Mouse (Mus musculus): ENCODE results near the gene Cd3g. TPM values are rescaled to one million over a fixed set of nuclear protein-coding genes. Genes with fewer than 3 reads are reported as not detected.

Gene Cd3g
- polyA plus RNA-seq, 1 experiment from 2014 or later = 0.58 TPM

DNA sequence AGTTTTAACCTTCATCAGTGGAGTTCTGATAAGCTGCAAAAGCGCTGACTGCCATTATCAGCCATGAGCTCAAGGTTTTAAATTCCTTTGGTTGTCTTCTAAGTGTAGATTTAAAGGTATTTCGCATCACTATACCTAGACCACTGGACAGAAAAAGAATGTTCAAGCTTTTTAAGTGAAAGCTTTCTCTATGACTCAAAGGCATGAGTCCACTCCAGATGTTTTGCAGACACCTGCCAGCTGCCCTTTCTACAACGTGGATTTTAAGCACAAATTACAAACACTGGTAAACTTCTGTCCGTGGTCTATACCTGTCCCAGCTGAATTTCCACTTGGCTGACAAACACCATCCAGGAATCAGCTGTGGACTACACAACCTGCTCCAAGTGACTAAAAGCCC is 14.7 kb upstream of the Cd3g start:
- Histone ChIP-seq H3K4me2 (ENCODE audit: low read depth, low read length) (no peak overlapping the region), H3K27ac (ENCODE audit: low read length) (no peak overlapping the region), H3K36me3 (ENCODE audit: control insufficient read depth, insufficient read depth) (no peaks in the 10 kb centered on the region), H3K4me1 (ENCODE audit: control insufficient read depth, low read depth, low read length) (no peaks in the 10 kb centered on the region), H3K9me3 (replicated peaks; ENCODE audit: control insufficient read depth, low read length) (no peaks in the 10 kb centered on the region; the same call in 1 of the 2 replicates), H3K4me3 (ENCODE audit: low read depth, low read length) (no peak overlapping the region), H3K9ac (ENCODE audit: low read depth, low read length) (no peak overlapping the region), H3K27me3 (ENCODE audit: control insufficient read depth, insufficient read depth, low read depth, low read length) (no peaks in the 10 kb centered on the region)
- WGBS (ENCODE audit: insufficient replicate concordance) = 55% methylated on average over 4 of the region's 4 CpGs
- ATAC-seq (ENCODE audit: low read depth) = no peak

DNA sequence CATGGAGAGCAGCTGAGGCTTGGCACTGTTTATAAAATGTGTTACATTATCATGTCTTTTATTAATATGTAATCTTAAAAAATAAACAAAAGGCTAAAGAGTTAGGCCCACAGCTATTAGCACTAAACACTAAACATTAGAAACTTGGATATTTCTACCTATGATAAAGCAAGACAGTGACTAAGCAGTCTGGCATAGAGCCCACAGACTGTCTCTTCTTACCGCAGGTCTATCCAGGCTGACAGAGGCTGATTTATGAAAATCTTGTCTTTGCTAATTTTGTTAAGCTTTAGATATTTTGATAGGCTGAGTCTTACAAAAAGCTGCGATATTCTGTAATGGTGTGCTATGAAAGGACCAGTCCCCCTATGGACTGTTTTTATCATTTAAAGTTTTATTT is 13.0 kb upstream of the Cd3g start:
- H3K9me3 ChIP-seq (replicated peaks; ENCODE audit: control insufficient read depth, low read length) = no peaks in the 10 kb centered on the region; the same call in 1 of the 2 replicates
- no peak overlapping the region for H3K27ac ChIP-seq (ENCODE audit: low read length)
- ATAC-seq (ENCODE audit: low read depth) = no peak
- no peak overlapping the region for H3K4me2 ChIP-seq (ENCODE audit: low read depth, low read length)
- WGBS (ENCODE audit: insufficient replicate concordance) = 65% methylated on average over 2 of the region's 2 CpGs
- H3K36me3 ChIP-seq (ENCODE audit: control insufficient read depth, insufficient read depth) = no peaks in the 10 kb centered on the region
- H3K9ac ChIP-seq (ENCODE audit: low read depth, low read length) = no peak overlapping the region
- H3K4me3 ChIP-seq (ENCODE audit: low read depth, low read length) = no peak overlapping the region
- H3K4me1 ChIP-seq (ENCODE audit: control insufficient read depth, low read depth, low read length) = no peaks in the 10 kb centered on the region
- no peaks in the 10 kb centered on the region for H3K27me3 ChIP-seq (ENCODE audit: control insufficient read depth, insufficient read depth, low read depth, low read length)

DNA sequence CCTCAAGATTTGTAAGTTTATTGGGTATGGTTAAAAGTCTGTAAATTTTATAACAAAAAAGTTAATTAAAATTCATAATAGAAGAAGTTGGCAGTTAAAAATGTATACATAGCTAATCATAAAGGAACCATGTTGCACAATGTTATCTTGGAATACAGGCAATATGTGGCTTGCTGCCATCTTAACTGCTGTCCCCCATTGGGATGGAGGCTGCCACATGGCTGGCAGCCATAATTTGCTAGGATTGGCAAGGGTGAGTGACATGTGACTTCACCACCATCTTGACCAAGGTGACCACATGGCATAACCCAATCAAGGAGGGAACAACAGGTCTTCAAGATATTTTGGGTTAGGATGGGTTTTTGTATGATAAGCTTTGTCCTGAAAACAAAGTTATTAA is 12.0 kb upstream of the Cd3g start:
- H3K27me3 ChIP-seq (ENCODE audit: control insufficient read depth, insufficient read depth, low read depth, low read length) = no peaks in the 10 kb centered on the region
- no peak overlapping the region for H3K9ac ChIP-seq (ENCODE audit: low read depth, low read length)
- H3K4me2 ChIP-seq (ENCODE audit: low read depth, low read length) = no peak overlapping the region
- no peaks in the 10 kb centered on the region for H3K4me1 ChIP-seq (ENCODE audit: control insufficient read depth, low read depth, low read length)
- H3K9me3 ChIP-seq (replicated peaks; ENCODE audit: control insufficient read depth, low read length) = no peaks in the 10 kb centered on the region; the same call in 1 of the 2 replicates
- ATAC-seq (ENCODE audit: low read depth) = no peak
- H3K36me3 ChIP-seq (ENCODE audit: control insufficient read depth, insufficient read depth) = no peaks in the 10 kb centered on the region
- H3K4me3 ChIP-seq (ENCODE audit: low read depth, low read length) = no peak overlapping the region
- no peak overlapping the region for H3K27ac ChIP-seq (ENCODE audit: low read length)

DNA sequence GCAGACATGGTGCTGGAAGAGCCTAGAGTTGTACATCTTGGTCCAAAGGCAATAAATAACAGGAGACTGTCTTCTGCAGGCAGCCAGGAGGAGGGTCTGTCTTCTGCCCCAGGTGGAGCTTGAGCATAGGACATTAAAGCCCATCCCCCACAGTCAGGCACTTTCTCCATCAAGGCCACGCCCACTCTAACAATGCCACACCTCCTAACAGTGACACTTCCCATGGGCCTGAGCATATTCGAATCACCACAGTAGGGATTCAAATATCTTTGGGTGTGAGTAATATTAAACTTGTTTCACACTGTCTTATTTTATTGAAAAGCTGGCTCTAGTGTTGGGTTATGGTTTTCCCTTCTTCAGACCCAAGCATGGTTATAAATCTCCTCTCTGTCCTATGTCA is 11.6 kb upstream of the Cd3g start:
- Histone ChIP-seq H3K27ac (ENCODE audit: low read length) (no peak overlapping the region), H3K4me3 (ENCODE audit: low read depth, low read length) (no peak overlapping the region), H3K4me2 (ENCODE audit: low read depth, low read length) (no peak overlapping the region), H3K9me3 (replicated peaks; ENCODE audit: control insufficient read depth, low read length) (no peaks in the 10 kb centered on the region; the same call in 1 of the 2 replicates), H3K36me3 (ENCODE audit: control insufficient read depth, insufficient read depth) (no peaks in the 10 kb centered on the region), H3K27me3 (ENCODE audit: control insufficient read depth, insufficient read depth, low read depth, low read length) (no peaks in the 10 kb centered on the region), H3K9ac (ENCODE audit: low read depth, low read length) (no peak overlapping the region), H3K4me1 (ENCODE audit: control insufficient read depth, low read depth, low read length) (no peaks in the 10 kb centered on the region)
- WGBS (ENCODE audit: insufficient replicate concordance) = 59% methylated on average over 2 of the region's 2 CpGs
- no peak for ATAC-seq (ENCODE audit: low read depth)

DNA sequence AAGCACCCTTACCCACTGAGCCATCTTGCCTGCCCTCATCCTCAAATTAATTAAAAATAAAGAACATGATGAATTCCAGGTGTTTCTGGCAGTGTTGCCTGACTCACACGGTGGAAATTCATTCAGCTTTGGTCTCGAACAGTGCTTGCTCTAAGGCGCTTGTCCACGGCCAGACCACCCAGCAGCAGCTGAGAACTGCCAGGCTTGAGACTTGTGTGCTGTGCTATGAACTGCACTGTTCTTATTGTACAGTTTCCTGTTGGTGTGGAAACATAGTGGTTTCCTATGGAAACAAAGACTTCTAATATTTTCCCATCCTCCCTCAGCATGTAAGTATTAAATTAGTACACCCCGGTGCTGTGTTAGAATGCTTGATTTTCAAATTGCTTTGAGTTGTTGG is 6.7 kb upstream of the Cd3g start:
- Histone ChIP-seq H3K4me3 (ENCODE audit: low read depth, low read length) (no peak overlapping the region), H3K4me1 (ENCODE audit: control insufficient read depth, low read depth, low read length) (no peaks in the 10 kb centered on the region), H3K9ac (ENCODE audit: low read depth, low read length) (no peak overlapping the region), H3K9me3 (replicated peaks; ENCODE audit: control insufficient read depth, low read length) (no peaks in the 10 kb centered on the region; the same call in 1 of the 2 replicates), H3K36me3 (ENCODE audit: control insufficient read depth, insufficient read depth) (no peaks in the 10 kb centered on the region), H3K4me2 (ENCODE audit: low read depth, low read length) (0 out of 2 replicates have a peak overlapping the region, but pooled peaks have one; percentile 19), H3K27me3 (ENCODE audit: control insufficient read depth, insufficient read depth, low read depth, low read length) (no peaks in the 10 kb centered on the region), H3K27ac (ENCODE audit: low read length) (peak overlapping the region; percentile 20; the same call in 1 of the 2 replicates)
- ATAC-seq (ENCODE audit: low read depth) = no peak
- WGBS (ENCODE audit: insufficient replicate concordance) = 47% methylated on average over 5 of the region's 5 CpGs

DNA sequence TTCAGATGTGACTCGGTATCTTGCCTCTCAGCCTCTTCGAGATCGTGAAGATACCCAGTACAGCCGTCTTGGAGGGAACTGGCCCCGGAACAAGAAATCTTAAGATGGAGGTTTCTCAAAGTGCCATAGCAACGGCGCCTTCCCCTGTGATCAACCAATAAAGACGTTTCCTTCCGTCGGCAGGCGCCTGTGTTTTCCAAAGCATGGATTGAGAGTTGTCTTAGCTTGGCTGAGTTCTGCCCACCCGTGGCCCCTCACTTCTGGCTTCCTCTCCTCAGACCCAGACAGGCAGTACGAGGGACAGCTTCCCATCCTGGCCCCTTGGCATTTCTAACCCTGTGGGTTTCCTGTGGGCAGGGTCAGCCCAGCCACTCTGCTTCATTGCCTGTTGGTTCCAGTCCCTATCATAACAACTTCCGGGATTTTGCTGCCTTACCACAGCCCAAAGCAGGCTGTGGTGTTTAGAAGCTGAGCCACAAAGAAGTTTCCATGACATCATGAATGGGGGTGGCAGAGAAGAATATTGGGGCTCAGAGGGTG is 6.1 kb upstream of the Cd3g start:
- Histone ChIP-seq H3K4me1 (ENCODE audit: control insufficient read depth, low read depth, low read length) (no peaks in the 10 kb centered on the region), H3K27ac (ENCODE audit: low read length) (0 out of 2 replicates have a peak overlapping the region, but pooled peaks have one; percentile 22), H3K9ac (ENCODE audit: low read depth, low read length) (no peak overlapping the region), H3K27me3 (ENCODE audit: control insufficient read depth, insufficient read depth, low read depth, low read length) (no peaks in the 10 kb centered on the region), H3K4me3 (ENCODE audit: low read depth, low read length) (peak overlapping the region; percentile 20; the same call in 1 of the 2 replicates), H3K4me2 (ENCODE audit: low read depth, low read length) (peak overlapping the region; percentile 32), H3K36me3 (ENCODE audit: control insufficient read depth, insufficient read depth) (no peaks in the 10 kb centered on the region), H3K9me3 (replicated peaks; ENCODE audit: control insufficient read depth, low read length) (no peaks in the 10 kb centered on the region)
- 14% methylated on average over 14 of the region's 14 CpGs for WGBS (ENCODE audit: insufficient replicate concordance)
- ATAC-seq (ENCODE audit: low read depth) = peak; percentile 53

DNA sequence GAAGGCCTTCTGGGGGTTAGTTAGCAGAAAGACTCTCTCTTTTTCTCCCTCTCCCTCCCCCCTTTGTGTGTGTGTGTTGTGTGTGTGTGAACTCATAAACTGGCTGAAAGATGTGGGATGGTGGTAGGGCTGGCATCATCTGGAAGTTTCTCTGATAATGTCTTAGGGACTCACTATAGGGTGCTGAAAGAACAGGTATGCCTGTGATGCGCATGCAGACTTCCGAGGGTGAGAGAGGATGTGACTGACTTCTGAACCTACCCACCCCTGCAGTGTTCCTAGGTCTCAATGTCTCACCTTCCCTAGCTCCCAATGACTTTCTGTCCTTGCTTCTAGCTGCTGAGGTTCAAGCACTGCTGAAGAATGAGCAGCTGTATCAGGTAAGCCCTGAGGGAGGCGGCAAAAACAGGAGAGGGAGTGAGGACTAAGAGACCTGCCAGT is 5.5 kb upstream of the Cd3g start:
- peak overlapping the region; percentile 20; the same call in 1 of the 2 replicates for H3K4me3 ChIP-seq (ENCODE audit: low read depth, low read length)
- no peak overlapping the region for H3K27ac ChIP-seq (ENCODE audit: low read length)
- no peak for ATAC-seq (ENCODE audit: low read depth)
- 52% methylated on average over 3 of the region's 3 CpGs for WGBS (ENCODE audit: insufficient replicate concordance)
- H3K9me3 ChIP-seq (replicated peaks; ENCODE audit: control insufficient read depth, low read length) = no peaks in the 10 kb centered on the region
- H3K4me1 ChIP-seq (ENCODE audit: control insufficient read depth, low read depth, low read length) = no peaks in the 10 kb centered on the region
- H3K27me3 ChIP-seq (ENCODE audit: control insufficient read depth, insufficient read depth, low read depth, low read length) = no peaks in the 10 kb centered on the region
- peak overlapping the region; percentile 32 for H3K4me2 ChIP-seq (ENCODE audit: low read depth, low read length)
- H3K36me3 ChIP-seq (ENCODE audit: control insufficient read depth, insufficient read depth) = no peaks in the 10 kb centered on the region
- no peak overlapping the region for H3K9ac ChIP-seq (ENCODE audit: low read depth, low read length)

DNA sequence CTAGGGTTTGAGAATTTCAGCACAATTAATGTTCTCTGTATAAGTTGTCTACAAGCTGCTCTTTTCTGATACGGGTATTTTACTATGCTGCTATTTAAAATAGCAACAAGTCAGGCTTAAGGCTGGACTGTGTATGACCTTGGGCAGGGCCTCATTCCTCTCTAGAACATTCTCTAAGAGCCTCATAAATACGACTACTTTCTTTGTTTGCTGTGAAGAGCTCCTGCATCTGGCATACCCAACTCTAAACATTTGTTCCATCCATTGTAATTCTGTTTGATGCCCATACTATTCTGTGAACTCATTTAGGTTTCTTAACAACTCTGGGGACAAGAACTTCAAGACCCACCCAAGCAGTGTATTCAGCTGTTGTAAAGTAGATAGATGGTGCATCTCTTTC is 2.8 kb upstream of the Cd3g start:
- no peak for ATAC-seq (ENCODE audit: low read depth)
- Histone ChIP-seq H3K36me3 (ENCODE audit: control insufficient read depth, insufficient read depth) (no peaks in the 10 kb centered on the region), H3K4me3 (ENCODE audit: low read depth, low read length) (no peak overlapping the region), H3K27ac (ENCODE audit: low read length) (no peak overlapping the region), H3K4me2 (ENCODE audit: low read depth, low read length) (no peak overlapping the region), H3K9ac (ENCODE audit: low read depth, low read length) (no peak overlapping the region), H3K27me3 (ENCODE audit: control insufficient read depth, insufficient read depth, low read depth, low read length) (no peaks in the 10 kb centered on the region), H3K9me3 (replicated peaks; ENCODE audit: control insufficient read depth, low read length) (no peaks in the 10 kb centered on the region), H3K4me1 (ENCODE audit: control insufficient read depth, low read depth, low read length) (no peaks in the 10 kb centered on the region; the same call in none of the 2 replicates)
- 57% methylated on average over 2 of the region's 2 CpGs for WGBS (ENCODE audit: insufficient replicate concordance)

DNA sequence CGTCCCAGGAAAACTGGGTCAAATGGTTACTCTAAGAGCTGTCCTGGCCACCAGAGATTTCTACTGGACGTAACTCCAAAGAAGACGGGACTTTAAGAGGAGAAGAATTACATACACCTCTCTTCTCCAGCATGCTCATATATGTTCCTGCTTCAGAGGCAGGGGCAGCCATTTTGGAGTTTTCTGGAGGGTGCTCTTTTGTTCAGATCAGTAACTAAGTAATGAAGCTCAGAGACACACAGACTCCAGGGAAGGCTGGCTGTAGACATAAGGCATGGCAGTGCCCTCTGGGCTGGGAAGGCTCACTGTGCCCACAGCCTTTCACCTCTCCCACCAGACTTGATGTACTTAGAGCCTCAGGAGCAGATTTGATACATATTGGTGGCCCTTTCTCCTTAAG is 2.3 kb upstream of the Cd3g start:
- Histone ChIP-seq H3K4me2 (ENCODE audit: low read depth, low read length) (no peak overlapping the region), H3K9me3 (replicated peaks; ENCODE audit: control insufficient read depth, low read length) (no peaks in the 10 kb centered on the region), H3K4me1 (ENCODE audit: control insufficient read depth, low read depth, low read length) (no peaks in the 10 kb centered on the region; the same call in none of the 2 replicates), H3K4me3 (ENCODE audit: low read depth, low read length) (no peak overlapping the region), H3K27me3 (ENCODE audit: control insufficient read depth, insufficient read depth, low read depth, low read length) (no peaks in the 10 kb centered on the region), H3K9ac (ENCODE audit: low read depth, low read length) (no peak overlapping the region), H3K27ac (ENCODE audit: low read length) (no peak overlapping the region), H3K36me3 (ENCODE audit: control insufficient read depth, insufficient read depth) (no peaks in the 10 kb centered on the region)
- no peak for ATAC-seq (ENCODE audit: low read depth)
- 75% methylated on average over 3 of the region's 3 CpGs for WGBS (ENCODE audit: insufficient replicate concordance)
